Mouse (Mus musculus) MEL-GATA-1-ER (cell line): ENCODE data around the gene Art4.

Experiments used
- DNase-seq: peaks from one replicate; pipeline ENCODE4 v3.0.0-alpha.2; 2012; ENCODE audit warnings: low read depth; ENCODE audit errors: extremely low read depth

Art4 gene

DNA sequence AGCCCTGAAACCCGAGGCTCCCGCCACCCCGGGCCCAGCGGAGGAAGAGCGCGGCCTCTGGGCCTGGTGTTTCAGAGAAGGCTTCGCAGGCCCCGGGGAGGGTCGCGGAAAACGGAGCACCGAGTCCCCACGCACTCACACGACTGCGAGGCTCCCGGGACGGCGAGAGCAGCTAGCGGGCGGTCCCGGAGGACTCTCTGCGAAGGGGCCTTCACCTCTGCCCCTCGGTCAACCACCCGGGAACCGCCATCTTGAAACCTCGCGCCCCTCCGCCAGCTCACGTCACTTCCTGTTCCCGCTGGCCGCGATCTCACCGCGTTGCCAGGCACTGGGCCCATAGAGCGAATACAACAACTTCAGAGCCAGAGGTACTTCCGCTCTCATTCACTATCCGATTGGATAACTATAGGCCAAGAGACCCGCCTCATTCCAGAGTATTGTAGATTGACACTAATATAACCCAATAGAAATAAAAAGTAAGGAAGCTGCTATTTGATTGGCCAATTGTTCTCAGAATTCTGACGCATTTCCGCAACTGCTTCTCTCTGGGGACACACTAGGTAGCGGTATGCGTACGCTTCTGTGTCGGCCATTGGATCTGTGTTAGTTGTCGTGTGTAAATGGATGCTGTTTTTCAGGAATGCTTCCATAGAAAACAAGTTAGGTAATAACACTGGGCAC, 29.5 kb downstream of the Art4 start, which contains the start of gene Wbp11:
Gene Wbp11 (minus strand): TSS at position 353 of the 681 bp plus-strand sequence.
- peak; percentile 99 for DNase-seq

DNA sequence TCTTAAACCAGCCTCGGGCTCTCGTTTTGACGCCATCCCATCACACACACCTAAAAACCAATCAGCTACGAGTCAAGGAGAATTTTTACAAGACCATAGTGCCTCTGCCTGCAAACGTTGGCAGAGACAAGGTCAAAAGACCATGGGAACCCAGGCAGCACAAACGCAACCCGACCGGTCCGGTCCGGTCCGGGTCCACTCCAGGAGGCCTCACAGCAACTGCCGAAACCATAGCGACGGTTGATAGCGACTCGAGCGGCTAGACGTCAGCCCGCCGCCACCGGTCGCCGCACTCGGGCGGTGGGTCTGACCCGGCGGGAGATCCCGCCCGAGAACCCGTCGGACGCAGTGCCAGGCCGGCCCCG, 30.0 kb downstream of the Art4 start, which contains the start of gene BC049715:
Gene BC049715 (plus strand): TSS at position 111 of the 365 bp plus-strand sequence.
- no peak for DNase-seq

DNA sequence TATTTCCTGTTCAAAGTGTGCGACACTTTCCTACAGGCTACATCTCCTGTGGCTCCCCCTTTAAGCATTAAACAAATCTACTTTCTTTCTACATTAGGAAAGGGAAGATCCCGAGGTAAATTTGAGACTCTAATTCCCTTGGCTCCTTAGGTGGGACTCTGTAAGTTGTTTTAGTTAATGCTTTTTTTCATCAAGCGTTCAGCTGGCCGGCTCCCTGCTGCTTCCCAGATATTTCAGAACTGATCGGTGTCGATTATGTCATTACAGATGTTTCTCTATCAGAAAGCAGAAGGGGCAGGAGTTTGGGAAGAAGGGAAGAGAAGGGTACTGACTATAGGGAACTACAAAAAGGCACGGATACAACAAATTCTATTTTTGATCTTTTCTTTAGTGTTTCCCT, 30.4 kb downstream of the Art4 start:
- DNase-seq: no peak

DNA sequence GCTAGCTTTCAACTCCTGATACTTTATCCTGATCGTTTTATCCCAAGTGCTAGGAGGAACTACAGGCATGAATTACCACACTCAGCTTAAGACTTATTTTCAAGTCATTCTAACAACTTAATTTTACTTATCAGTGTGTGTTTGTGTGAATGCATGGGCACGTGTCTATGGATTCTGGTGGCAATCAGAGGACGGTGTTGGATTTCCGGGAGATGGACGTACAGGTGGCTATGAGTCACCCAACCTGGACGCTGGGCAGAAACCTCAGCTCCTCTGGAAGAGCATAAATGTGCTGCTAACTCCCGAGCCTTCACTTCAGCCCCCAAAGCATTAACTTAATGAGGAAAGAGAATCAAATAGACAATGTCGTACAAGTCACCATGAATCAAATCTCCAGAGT, 32.5 kb downstream of the Art4 start:
- DNase-seq: no peak

DNA sequence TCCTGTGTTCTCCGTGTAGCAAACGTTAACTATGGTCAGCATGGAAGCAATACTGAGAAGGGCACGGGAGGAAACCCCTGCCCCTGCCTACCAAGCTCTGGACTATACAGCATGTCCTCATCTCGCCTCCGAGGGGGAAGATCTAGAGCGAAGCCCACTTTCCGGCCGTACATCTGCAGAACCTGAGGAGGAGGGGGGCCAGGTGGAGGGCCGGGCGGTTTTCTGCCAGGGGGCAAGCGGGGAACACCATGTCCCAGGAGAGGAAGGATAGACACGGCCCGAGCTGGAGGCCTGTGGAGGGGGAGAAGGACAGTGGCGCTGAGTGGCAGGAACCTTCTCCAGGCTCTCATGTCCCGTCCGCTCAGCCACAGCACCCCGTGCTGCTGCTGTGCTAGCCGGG, 36.4 kb downstream of the Art4 start:
- no peak for DNase-seq

DNA sequence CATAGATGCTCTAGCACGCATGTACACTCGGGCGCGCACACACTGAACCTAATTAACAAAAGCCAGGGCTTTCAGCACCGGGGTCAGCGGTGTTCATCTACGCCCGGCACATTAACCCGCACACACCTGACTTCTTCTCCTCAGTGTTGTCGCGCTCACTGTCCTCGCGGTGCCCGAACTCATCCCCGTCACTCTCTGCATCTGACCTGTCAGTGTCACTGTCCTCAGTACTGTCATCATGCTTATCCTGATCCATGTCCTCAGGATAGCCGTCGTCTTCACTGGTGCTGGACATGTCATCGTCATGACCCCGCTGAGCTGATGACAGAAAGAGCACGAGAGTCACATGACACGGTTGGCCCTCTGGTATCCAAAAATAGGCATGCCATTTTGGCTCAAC, 37.2 kb downstream of the Art4 start:
- no peak for DNase-seq

DNA sequence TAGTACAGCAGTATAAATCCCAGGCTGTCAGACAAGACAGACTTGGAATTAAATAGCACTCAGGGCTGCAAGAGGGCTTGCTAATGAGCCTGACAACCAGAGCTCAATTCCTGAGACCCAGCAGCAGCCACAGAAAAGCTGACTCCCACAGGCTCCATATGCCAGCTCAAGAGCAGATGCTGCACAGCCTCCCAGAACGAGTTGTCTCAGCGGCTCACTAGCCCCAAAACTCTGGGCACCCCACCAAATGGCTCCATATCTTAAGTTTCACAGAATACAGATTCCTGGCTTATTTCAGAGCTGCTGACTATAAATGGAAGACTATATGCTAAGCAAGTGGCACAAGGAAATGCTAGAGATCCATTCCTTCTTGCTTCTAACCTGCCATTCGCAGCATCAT, 40.0 kb downstream of the Art4 start:
- DNase-seq: no peak

DNA sequence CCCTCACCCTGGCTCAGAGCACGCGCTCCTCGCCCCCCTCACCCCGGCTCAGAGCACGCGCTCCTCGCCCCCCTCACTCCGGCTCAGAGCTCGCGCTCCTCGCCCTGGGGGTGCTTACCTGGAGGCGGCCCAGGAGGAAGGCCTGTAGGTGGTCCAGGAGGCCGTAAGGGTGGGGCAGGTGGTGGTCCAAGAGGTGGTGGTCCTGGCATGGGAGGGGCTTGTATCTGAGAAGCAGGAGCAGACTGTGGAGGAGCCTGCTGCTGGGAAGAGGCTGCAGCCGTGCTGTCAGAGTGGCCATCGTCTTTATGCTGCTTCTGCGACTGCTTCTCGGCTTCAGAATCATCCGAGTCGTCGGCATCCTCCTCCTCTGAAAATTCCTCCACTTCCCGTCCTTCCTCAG, 40.7 kb downstream of the Art4 start:
- DNase-seq: no peak

DNA sequence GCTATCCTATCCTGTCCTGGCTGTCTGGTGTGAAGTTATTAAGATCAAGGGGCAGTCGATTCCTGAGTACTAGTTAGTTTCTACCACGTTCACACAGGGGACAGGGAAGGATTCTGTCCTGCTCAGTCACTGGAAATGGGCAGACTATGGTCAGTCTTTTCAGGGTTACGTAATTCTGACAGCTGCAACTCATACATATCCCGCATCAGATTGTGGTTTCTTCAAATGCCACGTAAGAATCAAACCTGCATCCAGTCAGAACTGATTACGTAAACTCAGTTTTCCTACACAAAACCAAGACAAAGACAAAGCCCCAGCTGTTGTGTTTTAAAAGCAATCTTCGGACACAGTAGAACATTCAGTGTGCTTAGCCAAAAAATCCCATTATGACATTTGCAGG, 42.2 kb downstream of the Art4 start:
- DNase-seq: no peak

DNA sequence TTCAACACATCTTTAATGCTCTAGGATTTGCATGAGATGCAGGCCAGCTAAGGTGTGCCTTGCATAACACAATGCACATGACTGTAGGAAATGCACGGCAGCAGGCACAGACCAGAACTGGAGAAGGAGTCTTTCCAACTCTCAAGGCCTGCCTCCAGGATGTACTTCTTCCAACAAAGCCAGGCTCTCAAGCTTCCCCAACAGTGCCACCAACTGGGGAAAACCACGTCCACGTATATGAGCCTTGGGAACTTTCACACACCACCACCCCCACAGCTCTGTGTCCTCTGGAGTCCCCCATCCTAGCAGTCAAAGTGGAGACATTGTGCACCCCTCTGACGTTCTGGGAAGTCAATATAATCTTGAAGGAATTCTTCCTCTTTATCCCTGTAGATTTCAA, 44.4 kb downstream of the Art4 start:
- no peak for DNase-seq

DNA sequence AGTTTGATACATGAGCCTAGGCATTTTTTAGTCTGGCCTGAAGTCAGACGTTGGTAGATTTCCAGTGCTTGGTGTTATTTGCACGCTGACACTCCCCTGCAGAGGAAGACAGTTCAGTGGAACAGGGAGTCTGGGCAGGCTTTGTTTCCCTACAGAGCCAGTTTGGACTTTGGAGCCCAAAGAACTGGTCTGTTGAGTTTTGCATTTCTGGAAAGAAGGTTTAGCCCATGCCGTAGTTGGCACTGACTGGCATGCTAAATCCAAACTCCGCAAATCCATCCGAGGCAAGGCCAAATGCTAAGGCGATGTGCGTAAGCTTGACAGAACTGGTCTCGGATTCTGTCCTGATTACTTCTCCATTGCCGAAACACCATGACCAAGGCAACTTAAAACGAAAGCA, 46.3 kb downstream of the Art4 start:
- no peak for DNase-seq

DNA sequence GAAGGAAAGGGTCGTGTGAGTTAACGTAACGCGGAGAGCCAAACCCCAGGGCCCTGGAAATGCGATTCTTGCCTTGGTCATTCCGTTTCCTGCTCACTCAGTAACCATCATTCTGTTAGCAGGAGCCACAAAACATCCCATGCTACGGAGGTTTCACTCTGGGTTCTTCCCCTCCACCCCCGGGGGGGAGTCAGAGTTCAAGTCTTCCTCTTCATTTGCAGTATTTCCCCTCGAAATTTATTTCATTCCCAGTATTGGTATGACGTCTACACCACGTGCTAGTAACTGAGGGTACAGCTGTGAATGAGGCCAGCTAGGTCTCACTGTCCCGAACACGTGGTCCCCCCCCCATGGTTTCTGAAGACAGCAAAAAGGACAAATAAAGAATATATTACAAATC, 47.9 kb downstream of the Art4 start:
- DNase-seq: no peak

DNA sequence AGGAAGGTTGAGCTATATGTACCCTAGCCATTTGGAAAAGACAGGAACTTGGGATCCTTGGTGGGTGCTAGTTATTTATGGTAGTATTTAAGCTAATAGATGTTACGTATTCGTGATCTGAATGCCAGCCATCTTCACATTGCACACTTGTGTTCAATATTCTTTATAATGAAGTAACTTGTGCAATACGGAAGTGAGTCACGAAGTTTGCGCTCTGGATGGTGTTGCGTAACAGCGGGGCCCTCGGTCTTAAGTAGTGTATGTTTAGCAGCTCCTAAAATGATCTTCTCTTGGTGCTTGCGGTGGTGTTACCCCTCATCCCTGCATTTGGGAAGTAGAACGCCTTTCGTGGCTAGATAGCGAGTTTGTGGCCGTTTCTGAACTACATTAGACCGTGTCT, 48.5 kb downstream of the Art4 start:
- DNase-seq: peak; percentile 83

DNA sequence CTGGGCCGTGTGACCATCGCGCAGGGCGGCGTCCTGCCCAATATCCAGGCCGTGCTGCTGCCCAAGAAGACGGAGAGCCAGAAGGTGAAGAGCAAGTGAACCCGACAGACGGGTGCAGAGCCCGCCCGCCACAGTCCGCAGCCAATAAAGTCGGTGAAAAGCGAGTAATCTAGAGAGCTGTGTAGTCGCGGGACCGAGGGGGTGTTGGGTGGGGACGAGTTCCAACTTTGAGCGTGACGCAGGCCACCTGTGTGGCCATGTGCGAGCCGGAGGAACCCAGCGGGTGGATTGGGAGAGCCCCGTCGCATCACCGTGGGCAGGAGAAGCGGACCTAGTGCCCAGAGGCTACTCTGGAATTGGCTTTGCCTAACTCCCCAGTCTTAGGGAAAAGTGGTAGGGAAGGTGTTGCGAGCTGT, 48.9 kb downstream of the Art4 start:
- no peak for DNase-seq

DNA sequence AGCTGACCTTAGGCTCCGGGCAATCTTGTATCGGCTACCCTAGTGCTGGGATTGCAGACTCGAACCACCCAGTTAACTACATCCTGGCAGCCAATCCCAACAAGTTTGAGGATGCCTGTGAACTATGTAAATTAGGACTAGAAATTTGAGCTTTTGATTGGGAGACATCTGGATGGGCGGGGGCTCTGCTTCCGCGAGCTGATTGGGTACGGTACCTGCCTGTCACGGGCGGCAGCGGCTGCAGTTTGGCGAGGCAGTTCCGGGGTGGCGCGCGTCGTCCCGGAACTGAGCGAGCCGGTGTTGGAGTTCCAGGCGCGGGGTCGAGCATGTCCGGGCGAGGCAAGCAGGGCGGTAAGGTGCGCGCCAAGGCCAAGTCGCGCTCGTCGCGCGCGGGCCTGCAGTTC, 49.5 kb downstream of the Art4 start, which contains the start of gene H2afj:
Gene H2afj (plus strand): TSS at position 231 of the 404 bp plus-strand sequence.
- peak; percentile 95 for DNase-seq

DNA sequence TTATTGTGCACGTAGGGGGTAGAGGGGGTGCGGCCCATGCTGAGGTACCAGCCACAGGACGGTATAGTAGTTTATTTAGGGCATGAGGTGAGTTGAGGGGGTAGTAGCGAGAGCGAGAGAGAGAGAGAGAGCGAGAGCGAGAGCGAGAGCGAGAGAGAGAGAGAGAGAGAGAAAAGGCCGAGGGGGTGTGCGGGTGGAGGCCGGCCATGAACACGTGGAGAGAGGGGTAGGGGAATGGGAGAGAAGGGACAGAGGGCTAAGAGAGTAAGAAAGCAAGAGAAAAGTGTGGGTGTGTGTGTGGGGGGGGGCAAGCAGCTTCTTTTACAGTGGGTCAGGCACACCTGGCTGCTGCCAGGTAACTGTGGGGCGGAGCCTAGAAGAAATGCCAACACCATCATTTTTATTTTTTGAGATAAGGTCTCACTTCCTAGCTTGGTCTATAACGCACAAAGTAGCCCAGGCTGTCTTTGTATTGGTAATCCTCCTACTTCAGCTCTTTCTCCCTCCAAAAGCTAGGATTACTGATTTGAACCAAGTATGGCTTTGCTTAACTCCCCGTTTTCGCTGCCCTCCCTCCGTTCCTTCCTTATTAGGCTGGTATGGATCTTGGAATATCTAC, 50.0 kb downstream of the Art4 start:
- no peak for DNase-seq

DNA sequence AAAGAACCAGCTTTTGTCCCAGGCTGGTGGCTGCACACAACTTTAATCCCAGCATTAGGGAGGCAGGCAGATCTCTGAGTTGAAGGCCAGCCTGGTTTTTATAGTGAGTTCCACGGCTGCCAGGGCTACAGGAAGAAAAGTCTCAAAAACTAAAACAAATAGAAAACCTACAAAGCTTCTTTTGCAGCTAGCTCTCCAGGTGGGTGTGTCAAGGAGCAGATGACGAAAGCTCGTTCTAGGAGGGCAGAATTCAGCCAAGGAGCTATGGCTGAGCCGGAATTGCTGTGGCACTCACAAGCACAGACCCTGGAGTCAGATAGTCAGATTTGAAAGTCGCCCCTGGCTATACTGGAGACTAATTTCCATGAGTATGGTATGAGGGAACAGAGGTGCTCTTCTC, 50.7 kb downstream of the Art4 start:
- no peak for DNase-seq

DNA sequence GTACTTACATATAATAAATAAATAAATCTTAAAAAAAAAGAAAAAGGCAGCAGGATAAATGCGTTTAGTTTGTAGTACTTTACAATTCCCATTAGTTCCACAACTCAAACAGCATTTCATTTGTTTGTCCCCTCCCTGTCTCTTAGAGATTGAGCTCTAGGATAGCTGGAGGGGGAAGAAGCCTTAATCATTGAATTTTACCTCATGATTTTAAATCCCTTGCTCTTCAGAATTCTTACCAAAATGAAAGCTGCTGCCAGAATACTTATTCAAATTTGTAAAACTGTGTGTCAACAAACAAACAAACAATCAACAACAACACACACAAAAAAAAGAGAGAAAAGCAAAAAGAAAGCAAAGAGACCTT, 52.1 kb downstream of the Art4 start:
- no peak for DNase-seq

DNA sequence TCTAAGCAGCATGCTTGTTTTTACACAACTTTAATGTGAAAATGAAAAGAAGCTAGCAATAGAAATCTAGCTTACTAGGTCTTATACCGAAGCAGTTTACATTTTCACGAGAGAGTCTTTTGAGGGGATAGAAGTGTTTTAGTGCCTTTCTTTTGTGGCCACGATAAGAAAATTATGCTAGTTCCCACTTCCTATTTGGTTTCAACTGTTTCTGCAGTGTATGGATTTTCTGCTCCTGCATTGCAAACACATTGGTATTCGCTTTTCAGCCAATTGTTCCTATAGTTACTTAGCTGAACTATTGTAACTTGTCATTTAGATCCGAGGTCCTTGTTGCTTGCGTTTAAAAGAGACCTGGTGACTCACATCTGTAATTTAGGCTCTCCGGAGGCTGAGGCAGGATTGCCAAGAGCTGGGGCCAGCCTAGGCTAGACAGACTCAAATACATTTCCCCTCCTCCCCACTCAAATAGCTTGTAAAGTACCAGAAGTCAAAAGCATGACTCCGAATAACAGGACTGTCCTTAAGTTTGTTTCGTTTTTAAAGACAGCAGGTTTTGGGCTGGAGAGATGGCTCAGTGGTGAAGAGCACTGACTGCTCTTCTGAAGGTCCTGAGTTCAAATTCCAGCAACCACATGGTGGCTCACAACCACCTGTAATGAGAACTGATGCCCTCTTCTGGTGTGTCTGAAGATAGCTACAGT, 52.7 kb downstream of the Art4 start:
- peak; percentile 79 for DNase-seq

DNA sequence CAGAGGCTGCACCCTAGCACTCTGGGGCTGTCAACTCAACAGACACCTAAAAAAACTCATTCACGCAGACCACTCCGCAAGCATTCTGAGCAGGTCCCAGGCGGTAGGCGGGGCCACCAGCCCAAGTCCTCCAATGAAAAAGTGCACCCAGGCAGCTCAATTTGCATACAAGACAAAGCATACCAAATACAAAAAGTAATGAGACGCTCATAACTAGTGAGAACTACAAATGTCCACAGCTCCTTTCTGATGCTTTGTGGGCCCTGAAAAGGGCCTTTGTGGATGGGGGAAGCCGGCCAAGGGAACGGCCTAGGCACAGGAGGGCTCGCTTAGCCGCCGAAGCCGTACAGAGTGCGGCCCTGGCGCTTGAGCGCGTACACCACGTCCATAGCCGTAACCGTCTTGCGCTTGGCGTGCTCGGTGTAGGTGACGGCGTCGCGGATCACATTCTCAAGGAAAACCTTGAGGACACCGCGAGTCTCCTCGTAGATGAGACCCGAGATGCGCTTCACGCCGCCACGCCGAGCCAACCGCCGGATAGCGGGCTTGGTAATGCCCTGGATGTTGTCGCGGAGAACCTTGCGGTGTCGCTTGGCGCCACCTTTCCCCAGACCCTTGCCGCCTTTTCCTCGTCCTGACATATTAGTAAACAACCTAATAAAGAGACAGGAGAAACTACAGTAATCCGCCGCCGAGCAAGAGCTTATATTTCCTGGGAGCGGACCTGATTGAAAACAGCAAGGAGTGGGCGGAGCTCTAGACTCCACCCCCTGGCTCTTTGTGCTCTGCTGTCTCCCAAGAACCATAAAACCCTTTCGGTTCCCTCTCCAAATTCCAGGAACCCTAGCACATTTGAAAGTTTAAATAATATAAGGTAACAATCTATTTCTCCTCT, 53.5 kb downstream of the Art4 start, which contains the start of gene Hist4h4:
Gene Hist4h4 (minus strand): TSS at position 677 of the 895 bp plus-strand sequence.
- DNase-seq: peak; percentile 98

DNA sequence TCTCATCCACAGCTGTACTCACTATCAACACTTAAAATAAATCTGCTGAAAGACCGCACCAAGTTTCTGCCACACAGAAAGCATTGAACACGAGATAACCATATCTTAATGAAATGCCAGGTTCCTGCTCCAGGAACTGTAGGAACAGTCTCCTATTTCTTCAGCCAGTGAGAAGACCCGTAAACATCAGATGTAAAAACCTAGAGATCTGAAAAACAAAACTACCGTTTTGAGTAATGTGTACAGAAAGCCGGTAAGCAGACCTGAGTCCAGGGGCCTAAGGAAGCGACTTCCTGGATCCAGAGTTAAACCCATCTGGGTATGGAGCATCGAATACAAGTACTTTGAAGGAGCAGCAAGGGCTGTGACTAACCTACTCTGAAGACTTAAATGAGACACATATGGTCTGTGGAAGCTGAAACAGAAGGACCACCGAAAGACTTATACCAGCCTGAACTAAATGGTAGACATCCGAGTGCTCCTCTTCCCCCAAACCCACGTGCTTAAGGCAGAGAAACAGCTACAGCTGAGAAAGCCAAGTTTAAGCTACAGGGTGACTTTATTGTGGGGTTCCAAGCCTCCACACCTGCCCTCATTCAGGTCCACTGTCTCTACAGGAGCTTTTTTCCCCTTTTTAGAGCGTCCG, 54.3 kb downstream of the Art4 start:
- peak; percentile 53 for DNase-seq
